Mouse (Mus musculus) brain, embryonic 14.5 days (tissue): ENCODE results near the gene Nkrf. TPM values are rescaled to one million over a fixed set of nuclear protein-coding genes. Genes with fewer than 3 reads are reported as not detected.

Experiments used
- DNase-seq: peaks from one replicate; pipeline ENCODE4 v3.0.0-alpha.2; 2011; ENCODE audit warnings: low read depth
- CTCF ChIP-seq: fragments of 200-500 bp; IDR thresholded peaks from 2 replicates; pipeline ENCODE4 v1.5.1; 2012; ENCODE audit warnings: inconsistent platforms, mild to moderate bottlenecking, moderate library complexity, borderline replicate concordance; ENCODE audit not compliant: insufficient read depth, insufficient read length; ENCODE audit errors: extremely low read depth
- POLR2A ChIP-seq: fragments of 200-500 bp; IDR thresholded peaks from 2 replicates; pipeline ENCODE4 v1.6.1; 2012; ENCODE audit warnings: mild to moderate bottlenecking, inconsistent platforms, borderline replicate concordance; ENCODE audit not compliant: poor library complexity, insufficient read depth, insufficient read length, severe bottlenecking; ENCODE audit errors: extremely low read depth
- polyA plus RNA-seq: library from polyadenylated mRNA; depleted of rRNA; stranded (reverse); fragments of >200 nt; gene quantifications from 2 replicates; pipeline ENCODE4 v1.2.3, GENCODE M21; 2012; rRNA removed

Gene Nkrf
- polyA plus RNA-seq, result 9.4 and 15.1 TPM in 2 replicates

GRCm38 (mm10) chrX:36902321-36903114, at the start of gene Nkrf:
Gene Nkrf, minus strand, starts transcription at chrX:36902899.
- no peak for TF ChIP-seq CTCF
- DNase-seq, result peak; percentile 62

- no peak for TF ChIP-seq CTCF
- TF ChIP-seq POLR2A, result no peak
- no peak for DNase-seq
Measured at GRCm38 (mm10) chrX:36941106-36941505, 38.4 kb upstream of the Nkrf start.

- peak; percentile 36 for DNase-seq
- TF ChIP-seq POLR2A, result no peak
- TF ChIP-seq CTCF, result no peak
Measured at GRCm38 (mm10) chrX:36939806-36940413, 37.2 kb upstream of the Nkrf start.

- TF ChIP-seq CTCF (no peak), POLR2A (no peak)
- no peak for DNase-seq
Measured at GRCm38 (mm10) chrX:36935326-36935966, 32.7 kb upstream of the Nkrf start.

- TF ChIP-seq CTCF (peak; percentile 25; the same call in 1 of the 2 replicates), POLR2A (no peak)
- DNase-seq, result no peak
Measured at GRCm38 (mm10) chrX:36930574-36930973, 27.9 kb upstream of the Nkrf start.

GRCm38 (mm10) chrX:36929694-36930093, 27.0 kb upstream of the Nkrf start:
- TF ChIP-seq CTCF (no peak), POLR2A (no peak)
- no peak for DNase-seq

- DNase-seq, result no peak
- TF ChIP-seq CTCF (no peak), POLR2A (no peak)
Measured at GRCm38 (mm10) chrX:36928791-36929190, 26.1 kb upstream of the Nkrf start.

- DNase-seq, result no peak
- no peak for TF ChIP-seq CTCF
- no peak for TF ChIP-seq POLR2A
Measured at GRCm38 (mm10) chrX:36921346-36921745, 18.6 kb upstream of the Nkrf start.

GRCm38 (mm10) chrX:36917749-36918148, 15.1 kb upstream of the Nkrf start:
- no peak for DNase-seq
- TF ChIP-seq POLR2A (no peak), CTCF (no peak)

GRCm38 (mm10) chrX:36911343-36911742, 8.6 kb upstream of the Nkrf start:
- peak; percentile 68 for DNase-seq
- TF ChIP-seq CTCF, result peak; percentile 59; the same call in 1 of the 2 replicates
- no peak for TF ChIP-seq POLR2A

GRCm38 (mm10) chrX:36906539-36906938, 3.8 kb upstream of the Nkrf start:
- DNase-seq, result peak; percentile 29
- peak; percentile 43; the same call in 1 of the 2 replicates for TF ChIP-seq CTCF
- no peak for TF ChIP-seq POLR2A
